11 mouse cellular contexts compared by ENCODE assay signal in genomic region chr2:155574700-155575099, GRCm38 (mm10). TPM values are rescaled to one million over a fixed set of nuclear protein-coding genes. Genes with fewer than 3 reads are reported as not detected.
DNase-seq lines count a peak whose midpoint lies in the region; ATAC-seq and TF ChIP-seq lines count a peak whose summit lies in the region.
"Had no signal": no experiment of that assay in that cellular context is flagged by ENCODE, and none has a peak within 500 bp of the region (broad histone marks: within the 10 kb centered on the region; RNA-seq: fewer than 3 reads in every experiment).

No protein-coding gene starts in this region.

- H3K27me3 ChIP-seq in intestine, postnatal 0 days (replicated peaks; ENCODE audit: control insufficient read depth, insufficient read depth, low read length): no peaks in the 10 kb centered on the region
- H3K27me3 ChIP-seq in intestine, embryonic 15.5 days (replicated peaks): no peaks in the 10 kb centered on the region
- H3K27me3 ChIP-seq: forebrain, embryonic 12.5 days had no signal

- no peaks in the 10 kb centered on the region for H3K9me3 ChIP-seq in intestine, postnatal 0 days (ENCODE audit: control insufficient read depth)
- H3K9me3 ChIP-seq in intestine, embryonic 15.5 days: no peaks in the 10 kb centered on the region
- H3K9me3 ChIP-seq: forebrain, embryonic 12.5 days had no signal

- no peak overlapping the region for H3K9ac ChIP-seq in intestine, postnatal 0 days (ENCODE audit: low read depth, low read length)
- no peak overlapping the region for H3K9ac ChIP-seq in intestine, embryonic 15.5 days
- H3K9ac ChIP-seq: forebrain, embryonic 12.5 days had no signal

- peak; percentile 73 for ATAC-seq in intestine, postnatal 0 days
- no peak for ATAC-seq in intestine, embryonic 15.5 days
- ATAC-seq in erythroblast, adult 5-6 weeks (replicated peaks; ENCODE audit: low FRiP score, poor library complexity, severe bottlenecking): no peak
- ATAC-seq: intestine, embryonic 16.5 days had no signal

- TF ChIP-seq CTCF in intestine, postnatal 0 days (IDR thresholded peaks at IDR 0.05; ENCODE audit: low read depth): 0 out of 2 replicates have a peak, but pooled peaks have one; percentile 12
- TF ChIP-seq CTCF in layer of hippocampus, adult 2 months (conservative IDR thresholded peaks at IDR 0.05): no peak; the same call in 1 of the 2 replicates

- 63% methylated on average over 4 of the region's 4 CpGs for whole genome bisulfite sequencing in intestine, postnatal 0 days
- 93% methylated on average over 4 of the region's 4 CpGs for WGBS in intestine, embryonic 15.5 days

- H3K4me3 ChIP-seq in intestine, postnatal 0 days (ENCODE audit: low read depth, low read length): no peak overlapping the region
- H3K4me3 ChIP-seq in intestine, embryonic 15.5 days (replicated peaks): no peak overlapping the region
- H3K4me3 ChIP-seq in layer of hippocampus, adult 2 months: no peak overlapping the region
- H3K4me3 ChIP-seq: forebrain, embryonic 12.5 days had no signal

- peak; percentile 68 for DNase-seq in cerebellum, adult 11-12 months
- DNase-seq in cerebellum, postnatal 25 days: peak; percentile 71 to 82
- DNase-seq in layer of hippocampus, adult 2 months (ENCODE audit: low spot score in 2 of 2): peak; percentile 39 to 59
- no peak for DNase-seq in ovary, postnatal 10 days (ENCODE audit: low spot score)
- DNase-seq in urinary bladder, postnatal 10 days (ENCODE audit: low spot score): no peak
- DNase-seq: thymus, adult 18-20 months had no signal

- 0 out of 2 replicates have a peak, but pooled peaks cover 2% of the 10 kb centered on the region for H3K4me1 ChIP-seq in intestine, postnatal 0 days (replicated peaks; ENCODE audit: control insufficient read depth, insufficient read depth, low read length)
- H3K4me1 ChIP-seq in intestine, embryonic 15.5 days (replicated peaks): no peaks in the 10 kb centered on the region; the same call in 1 of the 2 replicates

- H3K4me2 ChIP-seq in intestine, postnatal 0 days (replicated peaks; ENCODE audit: low read depth): no peak overlapping the region
- H3K4me2 ChIP-seq in intestine, embryonic 15.5 days (replicated peaks): no peak overlapping the region
- H3K4me2 ChIP-seq: forebrain, embryonic 12.5 days had no signal

- peaks cover 43% of the 10 kb centered on the region for H3K36me3 ChIP-seq in intestine, postnatal 0 days (ENCODE audit: control insufficient read depth, insufficient read depth)
- no peaks in the 10 kb centered on the region for H3K36me3 ChIP-seq in intestine, embryonic 15.5 days
- H3K36me3 ChIP-seq: forebrain, embryonic 12.5 days had no signal

- H3K27ac ChIP-seq in intestine, postnatal 0 days (ENCODE audit: low read depth, low read length): no peak overlapping the region
- no peak overlapping the region for H3K27ac ChIP-seq in intestine, embryonic 15.5 days
- peak overlapping the region; percentile 28; the same call in 1 of the 2 replicates for H3K27ac ChIP-seq in layer of hippocampus, adult 2 months
- H3K27ac ChIP-seq: forebrain, embryonic 12.5 days had no signal

RNA-seq across cellular contexts. Expression of gene Gss, which starts 17.9 kb away (rescaled TPM):
- 210 and 219 TPM in 2 replicates for polyA plus RNA-seq in intestine, postnatal 0 days (2015; fragmentation: Nextera tagmentation; extraction: Ambion mirVana)
- polyA plus RNA-seq in intestine, embryonic 15.5 days (2015; fragmentation: Nextera tagmentation; extraction: Ambion mirVana): 89.4 and 100 TPM in 2 replicates
- total RNA-seq in layer of hippocampus, adult 2 months (2021): 10 to 100 TPM; 25.6 to 26.2 TPM
- 6.5 and 7.1 TPM in 2 replicates for total RNA-seq in erythroblast, adult 5-6 weeks (2015; ENCODE audit: low replicate concordance)
- 3.6 and 8.5 TPM in 2 replicates for total RNA-seq in erythroblast, adult 5-6 weeks (2017; ENCODE audit: low replicate concordance)

RNA-seq across cellular contexts. Expression of gene Myh7b, which starts 36.3 kb away (rescaled TPM):
- 2.7 and 2.8 TPM in 2 replicates for polyA plus RNA-seq in intestine, postnatal 0 days (2015; fragmentation: Nextera tagmentation; extraction: Ambion mirVana)
- polyA plus RNA-seq in intestine, embryonic 15.5 days (2015; fragmentation: Nextera tagmentation; extraction: Ambion mirVana): 0.72 and 1.2 TPM in 2 replicates
- 1 to 10 TPM; 5.5 to 5.6 TPM for total RNA-seq in layer of hippocampus, adult 2 months (2021)
- not detected in 2 replicates for total RNA-seq in erythroblast, adult 5-6 weeks (2015; ENCODE audit: low replicate concordance)
- 0.14 TPM in 1 of 2 replicates, not detected in the other for total RNA-seq in erythroblast, adult 5-6 weeks (2017; ENCODE audit: low replicate concordance)

RNA-seq across cellular contexts. Expression of gene Ggt7, which starts 56.7 kb away (rescaled TPM):
- 2.6 and 2.7 TPM in 2 replicates for polyA plus RNA-seq in intestine, postnatal 0 days (2015; fragmentation: Nextera tagmentation; extraction: Ambion mirVana)
- 4.6 TPM in 2 replicates for polyA plus RNA-seq in intestine, embryonic 15.5 days (2015; fragmentation: Nextera tagmentation; extraction: Ambion mirVana)
- total RNA-seq in layer of hippocampus, adult 2 months (2021): 100 to 1,000 TPM; 114 to 124 TPM
- total RNA-seq in erythroblast, adult 5-6 weeks (2015; ENCODE audit: low replicate concordance): not detected in 2 replicates
- total RNA-seq in erythroblast, adult 5-6 weeks (2017; ENCODE audit: low replicate concordance): not detected in 2 replicates

RNA-seq across cellular contexts. Expression of gene Acss2, which starts 57.0 kb away (rescaled TPM):
- 8.4 and 9.5 TPM in 2 replicates for polyA plus RNA-seq in intestine, postnatal 0 days (2015; fragmentation: Nextera tagmentation; extraction: Ambion mirVana)
- polyA plus RNA-seq in intestine, embryonic 15.5 days (2015; fragmentation: Nextera tagmentation; extraction: Ambion mirVana): 20.2 and 20.7 TPM in 2 replicates
- 10 to 100 TPM; 62.6 to 70.8 TPM for total RNA-seq in layer of hippocampus, adult 2 months (2021)
- 3.5 and 10.0 TPM in 2 replicates for total RNA-seq in erythroblast, adult 5-6 weeks (2015; ENCODE audit: low replicate concordance)
- 16.4 and 20.1 TPM in 2 replicates for total RNA-seq in erythroblast, adult 5-6 weeks (2017; ENCODE audit: low replicate concordance)

Comparison
In these comparisons a context has a peak if more than half of its experiments do, and no peak if none do; other contexts are left out.
1. DNase-seq: peak in cerebellum, adult 11-12 months (single experiment), cerebellum, postnatal 25 days (2 of 2) and layer of hippocampus, adult 2 months (2 of 2); none in ovary, postnatal 10 days (single experiment) and urinary bladder, postnatal 10 days (single experiment).
2. RNA of gene Myh7b, which starts 36.3 kb away (total RNA-seq): 5.5 to 5.6 TPM in layer of hippocampus, adult 2 months; 0.14 TPM in erythroblast, adult 5-6 weeks; every median in the first group is over 4 times any median in the second.
3. RNA of gene Ggt7, which starts 56.7 kb away (total RNA-seq): 114 to 124 TPM in layer of hippocampus, adult 2 months; not detected in erythroblast, adult 5-6 weeks; every median in the first group is over 100 times any median in the second.